Mouse (Mus musculus) lung, embryonic 15.5 days (tissue): ENCODE data around the gene Zyx. TPM values are rescaled to one million over a fixed set of nuclear protein-coding genes. Genes with fewer than 3 reads are reported as not detected.

Experiments used
- ATAC-seq: fragments of 200-750 bp; cut with Nextera tagmentation; 2 replicates; pipeline ENCODE4 v1.8.0; 2017; ENCODE audit warnings: moderate number of reproducible peaks, borderline replicate concordance; ENCODE audit not compliant: low FRiP score, low TSS enrichment; ENCODE audit errors: extremely low read depth
- H3K27ac ChIP-seq: fragments of 300-500 bp; sonication (generic); 2 replicates; pipeline ENCODE4 v1.5.1; 2015; ENCODE audit warnings: moderate library complexity, mild to moderate bottlenecking, inconsistent platforms
- H3K27me3 ChIP-seq: fragments of 300-500 bp; sonication (generic); 2 replicates; pipeline ENCODE4 v1.6.1; 2015; ENCODE audit warnings: inconsistent platforms
- H3K36me3 ChIP-seq: fragments of 300-500 bp; sonication (generic); 2 replicates; pipeline ENCODE4 v1.6.1; 2015; ENCODE audit warnings: inconsistent platforms
- H3K4me1 ChIP-seq: fragments of 300-500 bp; sonication (generic); 2 replicates; pipeline ENCODE4 v1.6.1; 2015; ENCODE audit warnings: inconsistent platforms
- H3K4me2 ChIP-seq: fragments of 300-500 bp; sonication (generic); 2 replicates; pipeline ENCODE4 v1.6.1; 2015; ENCODE audit warnings: inconsistent platforms, mild to moderate bottlenecking, moderate library complexity
- H3K4me3 ChIP-seq: fragments of 300-500 bp; sonication (generic); 2 replicates; pipeline ENCODE4 v1.5.1; 2015; ENCODE audit warnings: mild to moderate bottlenecking, inconsistent platforms
- H3K9ac ChIP-seq: fragments of 300-500 bp; sonication (generic); 2 replicates; pipeline ENCODE4 v1.6.1; 2015; ENCODE audit warnings: inconsistent platforms
- H3K9me3 ChIP-seq: fragments of 300-500 bp; sonication (generic); 2 replicates; pipeline ENCODE4 v1.6.1; 2016; ENCODE audit warnings: inconsistent platforms
- WGBS: fragments of 180-500 bp; shearing (Covaris S2); methylation state at CpG from one replicate; pipeline ENCODE4 v1.1.7; 2015; 5-methylcytosine and 5-hydroxymethylcytosine counted together
- polyA plus RNA-seq: library from polyadenylated mRNA; unstranded; fragments of >200 nt; fragmentation: Nextera tagmentation; extraction: Ambion mirVana; gene quantifications from 2 replicates; pipeline ENCODE4 v1.2.1, GENCODE M21; 2015

The Zyx gene
- polyA plus RNA-seq, 1 experiment from 2014 or later, result 167 TPM

- Histone ChIP-seq H3K9ac (peak overlapping the region; percentile 91; the same call in 1 of the 2 replicates), H3K9me3 (no peaks in the 10 kb centered on the region), H3K4me3 (peak overlapping the region; percentile 75), H3K27ac (0 out of 2 replicates have a peak overlapping the region, but pooled peaks have one; percentile 3), H3K4me2 (peak overlapping the region; percentile 84), H3K4me1 (peaks cover 66% of the 10 kb centered on the region), H3K27me3 (no peaks in the 10 kb centered on the region), H3K36me3 (peaks cover 32% of the 10 kb centered on the region)
- no peak for ATAC-seq
- WGBS, result 69% methylated on average over 7 of the region's 7 CpGs
Observed at GRCm38 (mm10) chr6:42351776-42352485, 2.5 kb downstream of the Zyx start.

GRCm38 (mm10) chr6:42352486-42352846, 3.0 kb downstream of the Zyx start:
- Histone ChIP-seq H3K4me3 (peak overlapping the region; percentile 75), H3K27ac (no peak overlapping the region), H3K27me3 (no peaks in the 10 kb centered on the region), H3K36me3 (peaks cover 37% of the 10 kb centered on the region), H3K9ac (no peak overlapping the region), H3K4me2 (peak overlapping the region; percentile 84), H3K9me3 (no peaks in the 10 kb centered on the region), H3K4me1 (peaks cover 71% of the 10 kb centered on the region)
- ATAC-seq, result no peak
- 92% methylated on average over 1 of the region's 1 CpGs for WGBS

- Histone ChIP-seq H3K9ac (no peak overlapping the region), H3K4me1 (peaks cover 76% of the 10 kb centered on the region), H3K36me3 (peaks cover 44% of the 10 kb centered on the region), H3K27me3 (no peaks in the 10 kb centered on the region), H3K4me3 (peak overlapping the region; percentile 75; the same call in 1 of the 2 replicates), H3K27ac (peak overlapping the region; percentile 22; the same call in 1 of the 2 replicates), H3K4me2 (peak overlapping the region; percentile 84), H3K9me3 (no peaks in the 10 kb centered on the region)
- no peak for ATAC-seq
- WGBS, result 44% methylated on average over 8 of the region's 8 CpGs
Observed at GRCm38 (mm10) chr6:42353180-42353579, 3.8 kb downstream of the Zyx start.

- Histone ChIP-seq H3K4me2 (peak overlapping the region; percentile 84), H3K4me3 (peak overlapping the region; percentile 75; the same call in 1 of the 2 replicates), H3K4me1 (peaks cover 81% of the 10 kb centered on the region), H3K36me3 (peaks cover 56% of the 10 kb centered on the region), H3K27ac (no peak overlapping the region), H3K9ac (no peak overlapping the region), H3K9me3 (no peaks in the 10 kb centered on the region), H3K27me3 (no peaks in the 10 kb centered on the region)
- ATAC-seq, result no peak
- WGBS, result 44% methylated on average over 11 of the region's 11 CpGs
Observed at GRCm38 (mm10) chr6:42354076-42355019, 4.9 kb downstream of the Zyx start.

GRCm38 (mm10) chr6:42355366-42355765, 5.9 kb downstream of the Zyx start:
- peaks cover 66% of the 10 kb centered on the region for H3K36me3 ChIP-seq
- peaks cover 86% of the 10 kb centered on the region for H3K4me1 ChIP-seq
- H3K9ac ChIP-seq, result no peak overlapping the region
- 0 out of 2 replicates have a peak overlapping the region, but pooled peaks have one; percentile 84 for H3K4me2 ChIP-seq
- H3K27ac ChIP-seq, result no peak overlapping the region
- no peak for ATAC-seq
- no peaks in the 10 kb centered on the region for H3K9me3 ChIP-seq
- 89% methylated on average over 6 of the region's 6 CpGs for WGBS
- no peaks in the 10 kb centered on the region for H3K27me3 ChIP-seq
- H3K4me3 ChIP-seq, result no peak overlapping the region

GRCm38 (mm10) chr6:42355794-42356600, 6.6 kb downstream of the Zyx start:
- peaks cover 69% of the 10 kb centered on the region for H3K36me3 ChIP-seq

GRCm38 (mm10) chr6:42356913-42357312, 7.5 kb downstream of the Zyx start:
- Histone ChIP-seq H3K4me3 (no peak overlapping the region), H3K4me2 (no peak overlapping the region), H3K36me3 (peaks cover 63% of the 10 kb centered on the region), H3K9me3 (no peaks in the 10 kb centered on the region), H3K9ac (no peak overlapping the region), H3K4me1 (peaks cover 80% of the 10 kb centered on the region), H3K27ac (no peak overlapping the region), H3K27me3 (no peaks in the 10 kb centered on the region)
- 84% methylated on average over 5 of the region's 5 CpGs for WGBS
- no peak for ATAC-seq

More at GRCm38 (mm10) chr6:42355794-42356600, 6.6 kb downstream of the Zyx start:
- Histone ChIP-seq H3K27me3 (no peaks in the 10 kb centered on the region), H3K4me3 (no peak overlapping the region), H3K4me1 (peaks cover 82% of the 10 kb centered on the region), H3K4me2 (no peak overlapping the region), H3K9me3 (no peaks in the 10 kb centered on the region), H3K9ac (no peak overlapping the region), H3K27ac (no peak overlapping the region)
- ATAC-seq, result no peak
- WGBS, result 91% methylated on average over 13 of the region's 13 CpGs

- Histone ChIP-seq H3K27me3 (no peaks in the 10 kb centered on the region), H3K27ac (0 out of 2 replicates have a peak overlapping the region, but pooled peaks have one; percentile 6), H3K9ac (no peak overlapping the region), H3K4me3 (no peak overlapping the region), H3K9me3 (no peaks in the 10 kb centered on the region), H3K4me2 (no peak overlapping the region), H3K36me3 (peaks cover 63% of the 10 kb centered on the region), H3K4me1 (peaks cover 80% of the 10 kb centered on the region)
- 32% methylated on average over 6 of the region's 6 CpGs for WGBS
- ATAC-seq, result no peak
Observed at GRCm38 (mm10) chr6:42357901-42358300, 8.5 kb downstream of the Zyx start.

GRCm38 (mm10) chr6:42358901-42359300, 9.5 kb downstream of the Zyx start:
- H3K9me3 ChIP-seq, result no peaks in the 10 kb centered on the region
- WGBS, result 71% methylated on average over 12 of the region's 12 CpGs
- peaks cover 63% of the 10 kb centered on the region for H3K36me3 ChIP-seq
- ATAC-seq, result no peak
- H3K4me1 ChIP-seq, result peaks cover 74% of the 10 kb centered on the region
- H3K27me3 ChIP-seq, result no peaks in the 10 kb centered on the region
- no peak overlapping the region for H3K4me3 ChIP-seq
- no peak overlapping the region for H3K9ac ChIP-seq
- H3K4me2 ChIP-seq, result no peak overlapping the region
- peak overlapping the region; percentile 46 for H3K27ac ChIP-seq

- H3K4me2 ChIP-seq, result no peak overlapping the region
- ATAC-seq, result no peak
- WGBS, result 49% methylated on average over 9 of the region's 9 CpGs
- H3K4me3 ChIP-seq, result no peak overlapping the region
- no peaks in the 10 kb centered on the region for H3K27me3 ChIP-seq
- peaks cover 61% of the 10 kb centered on the region for H3K36me3 ChIP-seq
- H3K27ac ChIP-seq, result peak overlapping the region; percentile 46
- H3K9ac ChIP-seq, result no peak overlapping the region
- H3K9me3 ChIP-seq, result no peaks in the 10 kb centered on the region
- H3K4me1 ChIP-seq, result peaks cover 70% of the 10 kb centered on the region
Observed at GRCm38 (mm10) chr6:42359364-42360147, 10.1 kb downstream of the Zyx start.
